Mouse (Mus musculus): Measurements from ENCODE around the gene Pkn2. TPM values are rescaled to one million over a fixed set of nuclear protein-coding genes. Genes with fewer than 3 reads are reported as not detected.

Pkn2 gene
- 10 to 100 TPM; 39.6 to 44.8 TPM for total RNA-seq (2023)

GRCm38 (mm10) chr3:142881872-142882623 lies at the start of gene Pkn2:
Pkn2 (minus strand) TSS chr3:142882004.

GRCm38 (mm10) chr3:142764995-142765777 lies 116.6 kb downstream of the Pkn2 start, which contains the start of gene Gtf2b:
Gtf2b (plus strand) TSS chr3:142765045.

Other genes with a start within 250 kb of the Pkn2 start
- gene Kyat3, start 181.0 kb downstream of the Pkn2 start, total RNA-seq (2023), result 1 to 10 TPM; 1.8 to 2.8 TPM
- gene Gtf2b, start 117.0 kb downstream of the Pkn2 start, total RNA-seq (2023), result 10 to 100 TPM; 54.8 to 63.9 TPM

All from neutrophil, adult 83 days (primary cell).